Mouse (Mus musculus) testis, adult 2 months (tissue): Measurements from ENCODE around the gene Itga6. TPM values are rescaled to one million over a fixed set of nuclear protein-coding genes. Genes with fewer than 3 reads are reported as not detected.

Source experiments
- H3K27ac ChIP-seq: fragments of 200-500 bp; 2 replicates; pipeline ENCODE4 v1.5.1; 2012; ENCODE audit warnings: low read depth, low read length; ENCODE audit not compliant: control insufficient read depth, insufficient read depth
- H3K27me3 ChIP-seq: fragments of 200-500 bp; 2 replicates; pipeline ENCODE4 v1.6.1; 2012; ENCODE audit warnings: mild to moderate bottlenecking, low read length, moderate library complexity; ENCODE audit not compliant: control insufficient read depth, insufficient read depth
- H3K36me3 ChIP-seq: fragments of 200-500 bp; 2 replicates; pipeline ENCODE4 v1.6.1; 2012; ENCODE audit warnings: mild to moderate bottlenecking, low read length; ENCODE audit not compliant: control insufficient read depth, insufficient read depth
- H3K4me1 ChIP-seq: fragments of 200-500 bp; 2 replicates; pipeline ENCODE4 v1.6.1; 2012; ENCODE audit warnings: low read length; ENCODE audit not compliant: control insufficient read depth, insufficient read depth
- H3K4me3 ChIP-seq: fragments of 200-500 bp; 2 replicates; pipeline ENCODE4 v1.5.1; 2012; ENCODE audit warnings: low read depth, mild to moderate bottlenecking, low read length, moderate library complexity, mixed read lengths; ENCODE audit not compliant: control insufficient read depth
- CTCF ChIP-seq: fragments of 200-500 bp; IDR thresholded peaks from 2 replicates; pipeline ENCODE4 v1.5.1; 2012; ENCODE audit warnings: low read depth, mild to moderate bottlenecking, inconsistent platforms, low read length, moderate library complexity; ENCODE audit not compliant: control insufficient read depth, insufficient read depth, insufficient replicate concordance
- POLR2A ChIP-seq: fragments of 200-500 bp; IDR thresholded peaks from 2 replicates; pipeline ENCODE4 v1.6.1; 2012; ENCODE audit warnings: low read depth, mild to moderate bottlenecking, inconsistent platforms, low read length, moderate library complexity; ENCODE audit not compliant: control insufficient read depth
- polyA plus RNA-seq: library from polyadenylated mRNA; depleted of rRNA; stranded (reverse); fragments of >200 nt; gene quantifications from 2 replicates; pipeline ENCODE4 v1.2.3, GENCODE M21; 2012

The Itga6 gene
- polyA plus RNA-seq, 1 experiment: 5.2 TPM

- H3K36me3 ChIP-seq: no peaks in the 10 kb centered on the region
- H3K27me3 ChIP-seq: no peaks in the 10 kb centered on the region
- no peak overlapping the region for H3K27ac ChIP-seq
- H3K4me3 ChIP-seq: no peak overlapping the region
- TF ChIP-seq CTCF: no peak
- TF ChIP-seq POLR2A: no peak
- peaks cover 4% of the 10 kb centered on the region for H3K4me1 ChIP-seq
Observed at GRCm38 (mm10) chr2:71749367-71750086, 4.1 kb downstream of the Itga6 start.

GRCm38 (mm10) chr2:71750087-71750453, 4.7 kb downstream of the Itga6 start:
- TF ChIP-seq POLR2A (no peak), CTCF (no peak)
- no peak overlapping the region for H3K27ac ChIP-seq
- no peaks in the 10 kb centered on the region for H3K27me3 ChIP-seq
- no peak overlapping the region; the same call in 1 of the 2 replicates for H3K4me3 ChIP-seq
- H3K4me1 ChIP-seq: peaks cover 4% of the 10 kb centered on the region
- H3K36me3 ChIP-seq: no peaks in the 10 kb centered on the region

- H3K27ac ChIP-seq: no peak overlapping the region
- TF ChIP-seq CTCF (no peak), POLR2A (no peak)
- peaks cover 4% of the 10 kb centered on the region for H3K4me1 ChIP-seq
- H3K4me3 ChIP-seq: no peak overlapping the region
- no peaks in the 10 kb centered on the region for H3K36me3 ChIP-seq
- no peaks in the 10 kb centered on the region for H3K27me3 ChIP-seq
Observed at GRCm38 (mm10) chr2:71751336-71751735, 5.9 kb downstream of the Itga6 start.

- no peak overlapping the region for H3K27ac ChIP-seq
- no peak overlapping the region for H3K4me3 ChIP-seq
- H3K36me3 ChIP-seq: no peaks in the 10 kb centered on the region
- no peak for TF ChIP-seq POLR2A
- TF ChIP-seq CTCF: no peak
- peaks cover 4% of the 10 kb centered on the region for H3K4me1 ChIP-seq
- no peaks in the 10 kb centered on the region for H3K27me3 ChIP-seq
Observed at GRCm38 (mm10) chr2:71751863-71752262, 6.4 kb downstream of the Itga6 start.

GRCm38 (mm10) chr2:71752383-71752782, 7.0 kb downstream of the Itga6 start:
- Histone ChIP-seq H3K4me3 (no peak overlapping the region), H3K4me1 (peaks cover 4% of the 10 kb centered on the region), H3K27ac (no peak overlapping the region), H3K27me3 (no peaks in the 10 kb centered on the region), H3K36me3 (no peaks in the 10 kb centered on the region)
- TF ChIP-seq POLR2A (no peak), CTCF (no peak)

GRCm38 (mm10) chr2:71753161-71753560, 7.7 kb downstream of the Itga6 start:
- no peak for TF ChIP-seq CTCF
- no peak for TF ChIP-seq POLR2A
- H3K36me3 ChIP-seq: no peaks in the 10 kb centered on the region
- H3K27me3 ChIP-seq: no peaks in the 10 kb centered on the region
- H3K27ac ChIP-seq: no peak overlapping the region
- H3K4me3 ChIP-seq: no peak overlapping the region
- peaks cover 4% of the 10 kb centered on the region for H3K4me1 ChIP-seq

GRCm38 (mm10) chr2:71755748-71756147, 10.3 kb downstream of the Itga6 start:
- H3K27me3 ChIP-seq: no peaks in the 10 kb centered on the region
- H3K4me1 ChIP-seq: peaks cover 4% of the 10 kb centered on the region
- H3K36me3 ChIP-seq: no peaks in the 10 kb centered on the region
- no peak overlapping the region for H3K4me3 ChIP-seq
- H3K27ac ChIP-seq: no peak overlapping the region
- no peak for TF ChIP-seq CTCF
- no peak for TF ChIP-seq POLR2A

GRCm38 (mm10) chr2:71757098-71757497, 11.7 kb downstream of the Itga6 start:
- H3K36me3 ChIP-seq: no peaks in the 10 kb centered on the region
- H3K27ac ChIP-seq: no peak overlapping the region
- H3K4me1 ChIP-seq: no peaks in the 10 kb centered on the region
- no peak overlapping the region for H3K4me3 ChIP-seq
- no peak for TF ChIP-seq CTCF
- no peak for TF ChIP-seq POLR2A
- H3K27me3 ChIP-seq: no peaks in the 10 kb centered on the region
